Mouse (Mus musculus) thymus, postnatal 0 days (tissue): ENCODE measurements around the gene Cdhr4. TPM values are rescaled to one million over a fixed set of nuclear protein-coding genes. Genes with fewer than 3 reads are reported as not detected.
"Not testable (repeated sequence)": the region's sequence is repeated elsewhere in the genome, so short reads cannot be mapped to it uniquely, and the experiment has no call there.

ENCODE experiments used
- DNase-seq: peaks from one replicate; pipeline ENCODE4 v3.0.0-alpha.2; 2015; ENCODE audit warnings: low spot score
- polyA plus RNA-seq: library from polyadenylated mRNA; unstranded; fragments of >200 nt; fragmentation: Nextera tagmentation; extraction: Ambion mirVana; gene quantifications from 2 replicates; pipeline ENCODE4 v1.2.1, GENCODE M21; 2015

Cdhr4 gene
- polyA plus RNA-seq, 1 experiment from 2014 or later = 0.90 TPM

DNA sequence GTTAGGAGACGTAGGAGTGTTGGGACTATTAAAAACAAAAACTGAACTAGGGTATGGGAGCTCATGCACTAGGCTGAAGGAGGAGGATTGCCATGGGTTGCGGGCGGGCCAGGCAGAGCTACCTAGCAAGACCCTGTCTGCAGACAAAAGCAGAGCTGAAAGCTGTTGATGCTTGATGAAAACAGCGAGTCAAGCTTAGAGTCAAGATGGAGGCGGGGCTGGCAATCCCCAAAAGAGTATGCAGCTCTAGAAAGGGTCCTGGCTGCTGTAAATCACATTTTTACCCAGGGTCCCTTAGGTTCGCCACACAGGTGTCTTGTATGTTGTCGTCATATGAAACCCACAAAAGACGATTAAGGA, 11.2 kb downstream of the Cdhr4 start:
- peak; percentile 68 for DNase-seq

DNA sequence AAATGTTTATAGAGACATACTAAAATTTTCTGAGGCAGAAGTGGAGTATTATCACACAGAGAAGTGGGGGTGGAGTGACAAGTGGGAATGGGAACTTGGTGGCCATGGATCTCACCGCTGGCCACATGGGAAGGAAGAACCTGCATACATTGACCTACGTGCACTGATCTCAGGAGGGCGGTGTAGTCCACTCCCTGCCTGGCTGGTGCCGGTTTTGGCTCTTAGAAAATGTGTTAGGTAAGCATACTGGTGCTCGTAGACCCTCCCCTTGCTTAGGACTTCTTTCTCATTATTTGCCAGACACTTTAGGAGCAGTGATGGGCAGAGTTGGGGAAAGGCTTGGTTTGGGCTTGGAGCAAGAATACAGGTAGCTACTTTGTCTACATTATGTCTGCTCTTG, 15.7 kb downstream of the Cdhr4 start:
- no peak for DNase-seq

DNA sequence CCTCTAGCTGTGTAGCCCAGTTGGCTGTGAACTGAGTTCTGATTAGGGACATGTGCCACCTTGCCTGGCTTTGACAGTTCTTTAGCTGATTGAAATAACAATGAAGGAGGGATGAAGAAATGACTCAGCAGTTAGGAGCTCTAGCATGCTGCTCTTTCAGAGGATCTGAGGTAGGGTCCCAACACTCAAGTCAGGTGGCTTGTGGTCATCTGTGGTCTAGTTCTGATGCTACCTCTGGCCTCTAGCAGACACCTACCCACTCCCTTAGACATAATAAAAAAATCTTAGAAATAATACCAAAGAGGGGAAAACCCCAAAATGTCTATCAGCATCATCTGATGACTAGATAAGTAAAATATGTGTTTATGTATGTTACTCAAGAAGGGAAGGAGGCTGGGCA, 18.1 kb downstream of the Cdhr4 start:
- no peak for DNase-seq

DNA sequence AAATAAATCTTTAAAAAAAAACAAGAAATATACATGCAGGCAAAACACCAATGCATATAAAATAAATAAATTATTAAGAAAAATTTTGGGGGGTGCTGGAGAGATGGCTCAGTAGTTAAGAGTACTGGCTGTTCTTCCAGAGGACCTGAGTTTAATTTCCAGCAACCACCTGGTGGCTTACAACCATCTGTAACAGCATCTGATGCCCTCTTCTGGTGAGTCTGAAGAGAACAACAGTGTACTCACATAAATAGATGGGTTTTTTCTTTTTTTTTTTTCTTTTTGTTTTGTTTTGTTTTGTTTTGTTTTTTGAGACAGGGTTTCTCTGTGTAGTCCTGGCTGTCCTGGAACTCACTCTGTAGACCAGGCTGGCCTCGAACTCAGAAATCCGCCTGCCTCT, 21.3 kb downstream of the Cdhr4 start:
- DNase-seq = not testable (repeated sequence)

DNA sequence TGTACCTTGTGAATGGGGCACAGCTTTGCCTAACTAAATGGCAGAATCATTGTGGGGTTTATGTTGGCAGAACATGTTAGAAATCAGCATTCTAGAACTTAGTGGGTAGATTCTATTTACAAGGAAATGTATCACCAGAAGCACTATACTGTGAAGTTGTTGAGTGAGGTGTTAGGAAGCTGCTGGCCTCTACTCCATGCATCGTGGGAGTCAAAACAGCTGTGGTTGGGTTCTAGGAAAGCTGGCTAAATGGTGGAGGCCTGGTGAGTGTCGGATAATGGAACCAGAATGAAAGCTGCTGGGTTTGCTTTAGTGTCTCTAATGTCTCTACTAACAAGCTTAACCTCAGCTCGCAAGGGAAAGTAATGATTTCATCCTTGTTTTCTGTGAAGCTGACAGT, 24.8 kb downstream of the Cdhr4 start:
- DNase-seq = no peak

DNA sequence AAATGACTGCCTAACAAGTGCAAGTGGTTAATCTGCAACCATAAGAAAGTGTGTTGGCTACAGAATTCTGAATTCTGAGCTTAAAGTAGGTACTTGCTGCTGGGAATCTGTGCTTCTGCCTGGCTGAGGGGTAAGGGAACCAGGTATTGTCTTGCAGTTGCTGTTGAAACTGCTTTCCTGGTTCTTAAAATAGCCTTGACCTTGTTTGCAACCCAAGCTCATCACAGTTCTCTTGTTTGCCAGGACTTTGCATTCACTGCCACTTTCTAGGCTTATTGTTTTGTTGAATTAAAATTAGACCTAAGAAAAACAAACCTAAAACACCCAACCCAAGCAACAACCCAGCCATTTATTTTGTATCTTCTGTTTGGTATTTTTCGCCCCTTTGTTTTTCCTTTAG, 28.4 kb downstream of the Cdhr4 start:
- no peak for DNase-seq

DNA sequence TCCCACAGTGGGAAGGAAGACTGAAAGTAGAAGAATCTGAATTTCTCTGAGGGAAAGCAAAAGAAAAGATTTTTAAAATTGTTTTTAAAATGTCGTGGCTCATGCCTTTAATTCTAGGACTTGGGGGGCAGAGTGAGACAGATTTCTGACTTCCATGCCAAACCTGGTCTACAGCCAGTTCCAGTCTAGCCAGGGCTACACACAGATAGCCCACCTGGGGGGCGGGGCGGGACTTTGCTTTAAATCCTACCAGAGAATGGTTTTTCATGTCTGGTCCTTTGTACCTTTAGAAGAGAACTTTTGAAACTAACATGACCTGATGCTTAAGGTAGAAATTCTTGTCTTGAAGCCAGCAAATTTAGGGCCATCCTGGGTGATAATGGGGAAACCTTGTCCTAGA, 30.9 kb downstream of the Cdhr4 start:
- DNase-seq = no peak

DNA sequence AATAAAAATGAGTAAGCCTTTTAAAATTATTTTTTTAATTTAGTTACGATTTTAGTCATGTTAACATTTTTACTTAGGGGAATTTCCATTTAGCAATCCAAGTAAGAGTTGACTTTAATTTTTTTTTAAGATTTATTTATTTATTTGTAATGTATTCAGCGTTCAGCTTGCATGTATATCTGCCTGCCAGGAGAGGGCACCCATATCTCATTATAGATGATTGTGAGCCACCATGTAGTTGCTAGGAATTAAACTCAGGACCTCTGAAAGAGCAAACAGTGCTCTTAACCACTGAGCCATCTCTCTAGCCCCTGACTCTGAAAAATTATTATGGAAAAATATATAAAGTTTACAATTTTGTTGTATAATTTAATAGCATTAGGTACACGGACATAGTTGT, 34.3 kb downstream of the Cdhr4 start:
- DNase-seq = no peak

DNA sequence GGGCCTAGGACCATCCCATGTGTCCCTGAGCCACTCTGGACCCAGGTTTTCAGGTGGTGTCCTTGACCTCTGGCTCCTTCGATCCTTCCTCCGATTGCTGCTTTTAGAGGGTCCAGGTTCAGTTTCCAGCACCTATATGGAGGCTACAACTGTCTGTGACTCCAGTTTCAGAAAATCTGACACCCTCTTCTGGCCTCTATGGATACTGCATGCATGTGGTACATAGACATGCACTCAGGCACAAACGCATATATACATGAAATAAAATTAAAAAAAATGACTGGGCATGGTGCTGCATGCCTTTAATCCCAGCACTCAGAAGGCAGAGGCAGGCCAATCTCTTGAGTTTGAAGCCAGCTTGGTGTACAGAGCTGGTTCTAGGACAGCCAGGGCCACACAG, 35.6 kb downstream of the Cdhr4 start:
- DNase-seq = no peak

DNA sequence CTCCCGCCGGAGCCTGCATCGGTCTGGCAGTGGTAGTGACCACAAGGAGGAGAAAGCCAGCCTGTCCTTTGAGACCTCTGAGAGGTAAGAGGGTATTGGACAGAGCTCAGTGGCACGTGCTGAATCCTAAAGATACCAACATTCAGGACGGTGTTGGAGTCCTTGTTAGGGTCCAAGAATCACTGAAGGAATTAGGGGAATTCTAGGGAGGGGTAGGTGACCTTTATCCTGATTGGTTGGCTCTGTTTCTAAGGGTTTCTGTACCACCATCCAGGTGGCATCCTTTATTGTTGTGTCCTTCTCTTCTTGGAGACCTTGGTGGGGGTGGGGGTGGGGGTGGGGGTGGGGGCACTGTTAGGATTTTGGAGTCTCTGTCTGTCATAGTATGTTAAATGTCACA, 39.8 kb downstream of the Cdhr4 start:
- no peak for DNase-seq

DNA sequence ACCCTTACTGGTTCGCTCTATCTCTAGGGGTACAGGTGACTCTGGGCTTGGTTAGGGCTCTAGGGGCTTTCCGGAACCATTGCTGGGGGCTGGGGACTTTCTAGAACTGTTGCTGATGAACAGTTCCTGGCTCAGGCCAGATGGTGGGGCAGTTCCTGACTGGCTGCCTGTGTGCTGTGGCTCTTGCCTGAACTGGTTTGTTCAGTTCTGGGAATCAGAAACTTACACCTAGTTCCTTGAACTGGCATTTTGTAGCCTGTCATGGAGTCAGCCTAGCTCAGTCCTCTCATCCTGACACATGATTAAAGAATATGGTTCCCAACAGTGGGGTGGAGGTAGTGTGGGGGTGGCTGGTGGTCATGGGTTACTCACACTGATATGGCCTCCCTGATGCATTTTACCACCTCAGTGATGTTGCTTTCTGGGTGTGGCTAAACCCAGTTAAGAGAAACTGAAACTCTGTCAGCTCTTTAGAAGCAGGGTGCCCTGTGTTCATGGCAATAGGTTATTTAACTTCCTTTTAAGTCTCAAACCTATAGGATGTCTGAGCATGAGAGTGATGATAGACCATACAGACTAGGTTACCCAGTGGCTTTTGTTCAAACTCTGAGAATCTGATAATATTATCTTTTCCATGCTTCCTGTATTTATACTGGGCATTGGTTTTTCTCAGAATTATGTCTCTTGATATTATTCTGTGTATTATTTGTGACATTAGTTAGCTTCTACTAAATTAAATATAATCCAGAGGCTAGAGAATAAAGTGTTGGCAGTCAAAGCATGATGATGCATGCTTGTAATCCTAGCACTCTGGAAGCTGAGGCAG, 43.2 kb downstream of the Cdhr4 start:
- no peak for DNase-seq

DNA sequence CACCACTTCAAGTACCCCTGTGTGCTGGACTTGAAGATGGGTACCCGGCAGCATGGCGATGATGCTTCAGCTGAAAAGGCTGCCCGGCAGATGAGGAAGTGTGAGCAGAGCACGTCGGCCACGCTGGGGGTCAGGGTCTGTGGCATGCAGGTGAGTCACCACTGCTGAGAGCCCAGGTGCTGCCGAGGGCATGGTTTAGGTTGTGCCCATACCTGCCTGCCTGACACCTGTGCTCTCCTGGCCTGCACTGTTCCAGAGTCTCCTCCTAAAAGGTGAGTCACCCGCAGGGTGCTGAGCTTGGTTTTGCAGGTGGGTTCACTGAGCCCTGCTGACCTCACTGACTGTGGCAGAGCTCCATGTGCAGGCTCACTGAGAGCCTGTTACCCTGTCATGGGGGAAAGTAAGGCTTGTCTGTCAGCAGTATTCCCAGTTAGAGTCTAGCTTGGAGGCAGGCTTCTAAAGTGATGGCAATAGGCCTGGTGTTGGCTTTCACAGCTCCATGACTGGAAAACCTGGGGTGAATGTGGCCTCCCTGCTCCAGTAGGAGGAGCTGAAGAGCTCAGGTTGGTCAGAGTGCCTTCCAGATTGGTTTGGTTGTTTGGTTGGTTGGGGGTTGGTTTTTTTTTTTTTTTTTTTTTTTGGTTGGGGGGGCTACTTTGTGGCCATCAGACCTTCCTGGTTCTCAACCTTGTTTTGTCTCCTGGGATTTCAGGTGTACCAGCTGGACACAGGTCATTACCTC, 52.6 kb downstream of the Cdhr4 start:
- no peak for DNase-seq

DNA sequence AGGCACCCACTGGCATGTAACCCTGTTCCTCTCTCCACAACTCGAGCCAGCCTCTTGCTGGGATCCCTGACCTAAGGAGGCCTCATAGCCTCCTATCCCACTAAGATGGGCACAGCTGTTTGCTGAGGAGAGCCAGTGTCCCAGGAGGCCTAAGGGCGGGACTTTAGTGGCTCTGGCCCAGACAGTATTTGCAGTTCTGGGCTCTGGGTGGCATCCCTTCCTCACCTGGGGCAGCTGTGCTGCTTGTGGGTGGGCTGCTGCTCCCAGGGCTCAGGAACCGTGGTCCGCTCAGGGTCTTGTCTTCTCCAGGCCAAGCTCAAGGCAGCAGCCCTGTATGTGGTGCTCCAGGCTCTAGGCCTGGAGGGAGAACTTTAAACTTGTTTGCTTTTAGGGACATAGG, 54.3 kb downstream of the Cdhr4 start:
- DNase-seq = no peak

DNA sequence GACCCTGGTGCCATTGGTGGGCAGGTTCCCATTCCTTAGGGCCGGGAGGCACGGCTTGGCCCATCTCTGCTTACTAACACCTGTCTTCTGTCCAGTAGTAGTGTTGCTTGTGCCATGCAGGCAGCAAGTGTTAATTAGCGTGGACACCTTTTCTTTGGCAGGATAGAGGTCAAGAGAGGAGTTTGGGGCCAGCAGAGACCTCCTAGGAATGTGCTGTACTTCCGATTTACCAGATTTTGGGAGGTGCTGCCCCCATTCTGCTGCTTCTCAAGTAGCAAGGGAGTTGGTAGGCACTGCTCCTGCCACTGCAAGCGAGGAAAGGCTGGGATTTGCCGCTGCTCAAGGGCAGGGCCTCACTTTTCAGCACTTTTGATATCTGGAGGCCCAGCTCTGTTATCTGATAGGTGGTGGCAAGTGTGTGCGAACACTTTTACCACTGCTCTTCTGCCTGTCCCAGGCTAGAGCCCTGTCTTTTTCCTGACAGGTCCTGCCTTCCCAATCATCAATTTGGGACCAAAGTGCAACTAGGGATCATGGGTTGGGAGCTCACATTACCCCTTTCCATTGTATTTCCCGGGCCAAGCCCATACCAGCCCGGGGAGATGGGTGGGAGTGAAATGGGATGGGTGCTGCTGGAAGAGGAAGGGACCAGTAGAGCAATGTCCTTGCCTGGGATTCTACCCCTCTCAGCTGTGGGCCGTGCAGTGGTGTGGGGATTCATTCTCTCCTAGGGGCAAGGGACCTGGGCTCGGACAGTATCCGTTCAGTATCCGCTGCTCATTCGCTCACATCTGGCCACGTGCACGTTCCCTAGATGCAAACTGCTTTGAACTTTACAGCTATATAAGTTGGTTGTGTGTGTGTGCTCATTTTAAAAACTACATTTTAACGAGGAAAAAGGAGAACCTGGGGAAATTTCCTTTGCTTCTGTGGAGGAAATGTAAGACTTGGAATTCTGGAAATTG, 55.6 kb downstream of the Cdhr4 start:
- no peak for DNase-seq

DNA sequence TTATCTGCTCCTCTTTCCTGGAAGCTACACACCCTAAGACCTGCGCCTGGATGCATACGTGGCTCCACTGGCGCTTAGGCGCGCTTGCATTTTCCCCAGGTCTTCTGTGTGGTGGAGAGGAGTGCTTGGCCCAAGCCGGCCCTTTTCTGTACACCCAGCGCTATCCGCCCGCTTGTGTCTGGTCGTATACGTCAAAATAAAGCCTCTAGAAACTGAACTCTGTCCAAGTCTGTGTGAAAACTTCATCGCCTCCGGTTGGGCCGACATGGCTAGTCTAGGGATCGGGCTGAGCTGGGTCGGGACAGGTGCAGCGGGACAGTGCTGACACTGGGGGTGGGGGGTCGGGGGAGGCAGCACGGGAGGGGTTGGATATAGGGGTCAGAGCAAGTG, 56.3 kb downstream of the Cdhr4 start:
- no peak for DNase-seq

DNA sequence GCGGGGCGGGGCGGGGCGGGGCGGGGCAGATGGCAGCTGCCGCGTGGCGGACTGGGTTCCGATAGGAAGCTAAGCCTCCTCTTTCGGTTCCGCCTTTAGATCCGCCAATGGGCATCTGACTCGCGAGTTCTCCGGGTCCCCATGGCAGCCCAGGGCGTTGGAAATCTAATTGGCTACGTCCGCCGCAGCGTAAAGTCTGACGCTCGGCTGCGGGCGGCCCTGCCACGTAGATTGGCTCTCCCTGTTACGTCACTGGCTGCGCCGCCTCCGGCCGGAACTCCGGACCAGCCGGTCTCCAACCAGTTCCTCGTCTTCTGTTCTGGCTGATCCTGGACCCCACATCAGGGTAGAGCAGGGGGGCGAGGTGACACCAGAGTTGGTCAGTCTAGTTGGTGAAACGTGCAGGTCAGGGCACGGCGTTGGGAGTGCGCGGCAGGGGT, 56.7 kb downstream of the Cdhr4 start, which contains the start of gene Gmppb:
Gene Gmppb, plus strand, starts transcription at position 227 of the 440 bp plus-strand sequence.
- DNase-seq = peak; percentile 97

Other genes with a start within 250 kb of the Cdhr4 start
- gene Rbm5, start 221.5 kb upstream of the Cdhr4 start, polyA plus RNA-seq = 162 and 183 TPM in 2 replicates
- 61.2 and 66.2 TPM in 2 replicates for gene Rbm6, start 119.3 kb upstream of the Cdhr4 start, polyA plus RNA-seq
- 17.2 and 17.9 TPM in 2 replicates for gene Mon1a, start 104.3 kb upstream of the Cdhr4 start, polyA plus RNA-seq
- gene Mst1r, start 85.6 kb upstream of the Cdhr4 start, polyA plus RNA-seq = 1.6 and 2.4 TPM in 2 replicates
- not detected in 2 replicates for gene Actl11, start 64.0 kb upstream of the Cdhr4 start, polyA plus RNA-seq
- gene Camkv, start 56.8 kb upstream of the Cdhr4 start, polyA plus RNA-seq = 12.1 and 12.9 TPM in 2 replicates
- 23.1 and 27.2 TPM in 2 replicates for gene Traip, start 42.4 kb upstream of the Cdhr4 start, polyA plus RNA-seq
- 54.9 and 63.2 TPM in 2 replicates for gene Uba7, start 17.0 kb upstream of the Cdhr4 start, polyA plus RNA-seq
- 0.26 and 0.27 TPM in 2 replicates for gene Gm20661, start 9.4 kb upstream of the Cdhr4 start, polyA plus RNA-seq
- gene Inka1, start 6.6 kb upstream of the Cdhr4 start, polyA plus RNA-seq = 31.6 and 33.8 TPM in 2 replicates
- 0.28 TPM in 1 of 2 replicates, not detected in the other for gene Gm20662, start 3.9 kb downstream of the Cdhr4 start, polyA plus RNA-seq
- gene Ip6k1, start 10.0 kb downstream of the Cdhr4 start, polyA plus RNA-seq = 48.4 and 55.1 TPM in 2 replicates
- 29.9 TPM in 2 replicates for gene Gmppb, start 56.7 kb downstream of the Cdhr4 start, polyA plus RNA-seq
- gene Amigo3, start 60.7 kb downstream of the Cdhr4 start, polyA plus RNA-seq = 1.7 and 2.0 TPM in 2 replicates
- 1.5 and 3.1 TPM in 2 replicates for gene Mst1, start 87.9 kb downstream of the Cdhr4 start, polyA plus RNA-seq
- 27.9 and 37.9 TPM in 2 replicates for gene Rnf123, start 90.8 kb downstream of the Cdhr4 start, polyA plus RNA-seq
- 48.0 and 51.4 TPM in 2 replicates for gene Apeh, start 102.1 kb downstream of the Cdhr4 start, polyA plus RNA-seq
- 1.9 and 2.0 TPM in 2 replicates for gene Bsn, start 197.9 kb downstream of the Cdhr4 start, polyA plus RNA-seq